Comparison of ENCODE assay signal across 26 mouse cellular contexts in the genomic region with DNA sequence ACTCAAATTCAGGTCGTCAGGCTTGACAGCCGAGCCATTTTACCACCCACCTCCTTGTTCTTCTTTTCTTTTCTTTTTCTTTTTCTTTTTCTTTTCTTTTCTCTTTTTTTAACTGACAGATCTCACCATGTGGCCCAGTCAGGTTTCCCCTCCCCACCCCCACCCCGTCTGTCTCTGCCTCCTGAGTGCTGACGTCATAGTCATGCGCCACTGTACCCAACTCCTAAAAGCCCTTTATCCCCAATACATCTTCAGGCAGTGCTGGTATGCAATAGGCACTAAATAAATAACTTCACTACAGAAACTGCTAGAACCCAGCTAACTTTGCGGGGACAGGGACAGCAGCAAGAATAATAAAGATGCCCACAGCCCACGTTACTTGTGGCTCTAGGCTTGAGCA. TPM values are rescaled to one million over a fixed set of nuclear protein-coding genes. Genes with fewer than 3 reads are reported as not detected.
"Had no signal": no experiment of that assay in that cellular context is flagged by ENCODE, and none has a peak within 500 bp of the region (broad histone marks: within the 10 kb centered on the region; RNA-seq: fewer than 3 reads in every experiment).

No protein-coding gene starts in this region.

- H3K4me2 ChIP-seq: limb, embryonic 13.5 days; liver, embryonic 12.5 days; liver, embryonic 15.5 days; lung, embryonic 15.5 days; midbrain, embryonic 13.5 days; neural tube, embryonic 13.5 days; stomach, embryonic 15.5 days had no signal

- H3K36me3 ChIP-seq: limb, embryonic 10.5 days; lung, embryonic 15.5 days; midbrain, embryonic 10.5 days; stomach, embryonic 15.5 days had no signal

- H3K4me3 ChIP-seq: layer of hippocampus, adult 2 months; limb, embryonic 10.5 days; limb, embryonic 13.5 days; liver, embryonic 12.5 days; liver, embryonic 15.5 days; lung, embryonic 15.5 days; megakaryocyte, embryonic 14.5 days; midbrain, embryonic 10.5 days; midbrain, embryonic 13.5 days; myocyte; neural tube, embryonic 13.5 days; stomach, embryonic 15.5 days had no signal

- H3K9me3 ChIP-seq: limb, embryonic 10.5 days; limb, embryonic 13.5 days; liver, embryonic 12.5 days; liver, embryonic 15.5 days; lung, embryonic 15.5 days; megakaryocyte, embryonic 14.5 days; midbrain, embryonic 10.5 days; midbrain, embryonic 13.5 days; neural tube, embryonic 13.5 days; stomach, embryonic 15.5 days had no signal

- H3K9ac ChIP-seq: limb, embryonic 13.5 days; liver, embryonic 12.5 days; liver, embryonic 15.5 days; lung, embryonic 15.5 days; midbrain, embryonic 13.5 days; neural tube, embryonic 13.5 days; stomach, embryonic 15.5 days had no signal

- H3K27ac ChIP-seq: kidney, postnatal 0 days; layer of hippocampus, adult 2 months; limb, embryonic 10.5 days; limb, embryonic 13.5 days; liver, embryonic 12.5 days; liver, embryonic 15.5 days; lung, embryonic 15.5 days; midbrain, embryonic 10.5 days; midbrain, embryonic 13.5 days; neural tube, embryonic 13.5 days; stomach, embryonic 15.5 days had no signal

- H3K27me3 ChIP-seq: limb, embryonic 13.5 days; liver, embryonic 12.5 days; liver, embryonic 15.5 days; lung, embryonic 15.5 days; megakaryocyte, embryonic 14.5 days; midbrain, embryonic 13.5 days; neural tube, embryonic 13.5 days; stomach, embryonic 15.5 days had no signal

- DNase-seq: kidney, postnatal 25 days; layer of hippocampus, adult 9-11 months; liver; lung, adult 18-20 months; lung, postnatal 10 days; lung, postnatal 36 days; retina, postnatal 1 day; right cerebral cortex, postnatal 25 days; spleen, adult 18-20 months; thymus, postnatal 25 days had no signal

- ATAC-seq: liver, embryonic 12.5 days; midbrain, embryonic 13.5 days; midbrain, embryonic 16.5 days had no signal

- H3K4me1 ChIP-seq: limb, embryonic 13.5 days; liver, embryonic 12.5 days; liver, embryonic 15.5 days; lung, embryonic 15.5 days; stomach, embryonic 15.5 days had no signal

RNA-seq across cellular contexts. Expression of a gene that starts 28.3 kb away (rescaled TPM):
- total RNA-seq: monocyte, adult 5-6 weeks; neutrophil, adult 5-6 weeks had no signal
